Mouse (Mus musculus) lung, adult 2 months (tissue): ENCODE data around the gene Hira. TPM values are rescaled to one million over a fixed set of nuclear protein-coding genes. Genes with fewer than 3 reads are reported as not detected.
A peak's percentile ranks its signal among the peaks of the same experiment; 100 is the strongest.
"Not testable (repeated sequence)": the region's sequence is repeated elsewhere in the genome, so short reads cannot be mapped to it uniquely, and the experiment has no call there.

ENCODE experiments used
- DNase-seq: peaks from one replicate; pipeline ENCODE4 v3.0.0; 2022
- H3K4me1 ChIP-seq: fragments of 200-500 bp; 2 replicates; pipeline ENCODE4 v1.6.1; 2011; ENCODE audit warnings: low read length; ENCODE audit not compliant: control insufficient read depth, insufficient read depth
- H3K4me3 ChIP-seq: fragments of 200-500 bp; replicated peaks from 2 replicates; pipeline ENCODE3; 2011; ENCODE audit warnings: low read depth, mild to moderate bottlenecking, control low read depth, low read length; ENCODE audit errors: extremely low read depth
- CTCF ChIP-seq: fragments of 200-500 bp; IDR thresholded peaks from 2 replicates; pipeline ENCODE4 v1.5.1; 2011; ENCODE audit warnings: mild to moderate bottlenecking, low read length, control low read depth; ENCODE audit not compliant: insufficient read depth
- POLR2A ChIP-seq: fragments of 200-500 bp; IDR thresholded peaks from 2 replicates; pipeline ENCODE4 v1.6.1; 2011; ENCODE audit warnings: low read depth, mild to moderate bottlenecking, control low read depth, low read length, borderline replicate concordance; ENCODE audit errors: extremely low read depth
- WGBS: fragments of 180-500 bp; shearing (Covaris S2); methylation state at CpG from one replicate; pipeline ENCODE4 v1.1.7; 2018; 5-methylcytosine and 5-hydroxymethylcytosine counted together
- polyA plus RNA-seq: library from polyadenylated mRNA; depleted of rRNA; stranded (reverse); fragments of >200 nt; gene quantifications from 2 replicates; pipeline ENCODE4 v1.2.3, GENCODE M21; 2012

The Hira gene
- polyA plus RNA-seq, 1 experiment: 58.8 TPM

GRCm38 (mm10) chr16:18858551-18858950 is 18.3 kb upstream of the Hira start:
- no peak for DNase-seq
- TF ChIP-seq POLR2A (no peak), CTCF (no peak)
- Histone ChIP-seq H3K4me3 (no peak overlapping the region), H3K4me1 (no peaks in the 10 kb centered on the region)

- WGBS: 54% methylated on average over 1 of the region's 1 CpGs
- TF ChIP-seq CTCF: no peak
- TF ChIP-seq POLR2A: no peak
Measured at GRCm38 (mm10) chr16:18860186-18860585, 16.7 kb upstream of the Hira start.

GRCm38 (mm10) chr16:18870495-18870894 is 6.3 kb upstream of the Hira start:
- DNase-seq, H3K4me1 ChIP-seq, H3K4me3 ChIP-seq: not testable (repeated sequence)
- 68% methylated on average over 1 of the region's 1 CpGs for WGBS

More at GRCm38 (mm10) chr16:18860186-18860585, 16.7 kb upstream of the Hira start:
- no peak for DNase-seq
- Histone ChIP-seq H3K4me1 (no peaks in the 10 kb centered on the region), H3K4me3 (no peak overlapping the region)

- under 1% methylated on average over 17 of the region's 17 CpGs for WGBS
- Histone ChIP-seq H3K4me1 (peaks cover 4% of the 10 kb centered on the region; the same call in 1 of the 2 replicates), H3K4me3 (peak overlapping the region; percentile 60)
- DNase-seq: no peak
- no peak for TF ChIP-seq POLR2A
- no peak for TF ChIP-seq CTCF
Measured at GRCm38 (mm10) chr16:18876091-18876441, 771 bp upstream of the Hira start.

- peak; percentile 34 for DNase-seq
- no peak for TF ChIP-seq POLR2A
- no peak for TF ChIP-seq CTCF
- under 1% methylated on average over 42 of the region's 43 CpGs for WGBS
- Histone ChIP-seq H3K4me1 (peaks cover 4% of the 10 kb centered on the region; the same call in 1 of the 2 replicates), H3K4me3 (peak overlapping the region; percentile 98)
Measured at GRCm38 (mm10) chr16:18877386-18878090, 701 bp downstream of the Hira start.

GRCm38 (mm10) chr16:18878091-18878720 is 1.4 kb downstream of the Hira start:
- DNase-seq: no peak
- peaks cover 4% of the 10 kb centered on the region; the same call in 1 of the 2 replicates for H3K4me1 ChIP-seq
- WGBS: 17% methylated on average over 20 of the region's 20 CpGs
- peak overlapping the region; percentile 98 for H3K4me3 ChIP-seq
- TF ChIP-seq CTCF: no peak

- TF ChIP-seq POLR2A (no peak), CTCF (no peak)
- Histone ChIP-seq H3K4me3 (no peak overlapping the region), H3K4me1 (peaks cover 6% of the 10 kb centered on the region)
- DNase-seq: no peak
Measured at GRCm38 (mm10) chr16:18884044-18884443, 7.2 kb downstream of the Hira start.

GRCm38 (mm10) chr16:18893840-18894372 is 17.1 kb downstream of the Hira start:
- 64% methylated on average over 4 of the region's 4 CpGs for WGBS

GRCm38 (mm10) chr16:18895249-18895648 is 18.4 kb downstream of the Hira start:
- Histone ChIP-seq H3K4me3 (no peak overlapping the region), H3K4me1 (peaks cover 2% of the 10 kb centered on the region)
- 77% methylated on average over 3 of the region's 3 CpGs for WGBS
- no peak for TF ChIP-seq POLR2A
- no peak for TF ChIP-seq CTCF
- DNase-seq: no peak

More at GRCm38 (mm10) chr16:18893840-18894372, 17.1 kb downstream of the Hira start:
- H3K4me1 ChIP-seq: peaks cover 8% of the 10 kb centered on the region
- DNase-seq: no peak
- H3K4me3 ChIP-seq: no peak overlapping the region
- TF ChIP-seq POLR2A: no peak

- TF ChIP-seq CTCF: no peak
- no peak for TF ChIP-seq POLR2A
- WGBS: 53% methylated on average over 10 of the region's 10 CpGs
- Histone ChIP-seq H3K4me1 (peaks cover 2% of the 10 kb centered on the region), H3K4me3 (no peak overlapping the region)
- DNase-seq: no peak
Measured at GRCm38 (mm10) chr16:18896429-18896828, 19.6 kb downstream of the Hira start.
